Mouse (Mus musculus) stomach, postnatal 0 days (tissue): ENCODE data around the gene Mrvi1.

Source experiments
- CTCF ChIP-seq: IDR thresholded peaks from 2 replicates; pipeline ENCODE4 v1.5.1; 2016; ENCODE audit warnings: antibody characterized with exemption, low read depth, mild to moderate bottlenecking, moderate library complexity
- EP300 ChIP-seq: optimal IDR thresholded peaks from 2 replicates; pipeline ENCODE3; 2016; ENCODE audit warnings: antibody characterized with exemption

DNA sequence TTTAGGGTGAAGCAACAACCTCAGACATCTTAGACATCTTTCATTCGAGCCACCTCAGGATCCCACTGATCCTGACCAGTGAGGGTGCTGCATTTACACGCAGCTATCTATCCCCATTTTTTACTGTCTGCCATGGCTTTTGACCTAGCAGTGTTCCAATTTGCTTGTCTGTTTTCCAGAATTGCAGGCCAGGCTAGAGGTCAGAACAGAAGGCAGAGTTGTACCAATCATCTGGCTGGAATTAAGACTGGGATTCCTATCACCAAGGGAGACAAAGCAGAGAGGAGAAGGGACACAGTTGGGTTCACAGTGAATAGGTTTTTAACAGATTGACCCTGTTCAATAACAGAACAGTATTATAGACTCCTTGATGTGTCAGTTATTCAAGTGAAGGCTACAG is 75.7 kb downstream of the Mrvi1 start:
- TF ChIP-seq EP300 (no peak), CTCF (no peak)
